17 mouse cellular contexts compared by ENCODE assay signal in genomic region chr14:87865216-87866202, GRCm38 (mm10).
DNase-seq lines count a peak whose midpoint lies in the region; ATAC-seq lines count a peak whose summit lies in the region.
"Had no signal": no experiment of that assay in that cellular context is flagged by ENCODE, and none has a peak within 500 bp of the region (broad histone marks: within the 10 kb centered on the region; RNA-seq: fewer than 3 reads in every experiment).

No protein-coding gene starts in this region.

- no peak overlapping the region for H3K4me3 ChIP-seq in embryonic facial prominence, embryonic 14.5 days (ENCODE audit: low read depth, low read length)
- H3K4me3 ChIP-seq in hindbrain, embryonic 13.5 days: no peak overlapping the region
- no peak overlapping the region for H3K4me3 ChIP-seq in midbrain, embryonic 15.5 days
- H3K4me3 ChIP-seq: heart, embryonic 15.5 days; liver, embryonic 12.5 days had no signal

- H3K9me3 ChIP-seq in embryonic facial prominence, embryonic 14.5 days (ENCODE audit: control insufficient read depth, low read length): no peaks in the 10 kb centered on the region
- H3K9me3 ChIP-seq in hindbrain, embryonic 13.5 days: no peaks in the 10 kb centered on the region
- H3K9me3 ChIP-seq in midbrain, embryonic 15.5 days: no peaks in the 10 kb centered on the region
- H3K9me3 ChIP-seq: heart, embryonic 15.5 days; liver, embryonic 12.5 days had no signal

- H3K9ac ChIP-seq in embryonic facial prominence, embryonic 14.5 days (ENCODE audit: low read depth, low read length): no peak overlapping the region
- H3K9ac ChIP-seq in hindbrain, embryonic 13.5 days: no peak overlapping the region
- H3K9ac ChIP-seq in midbrain, embryonic 15.5 days: no peak overlapping the region
- H3K9ac ChIP-seq: heart, embryonic 15.5 days; liver, embryonic 12.5 days had no signal

- peak; percentile 37 for DNase-seq in heart, adult 11 months
- DNase-seq in heart, adult 9 months (ENCODE audit: low spot score in 2 of 2): no peak
- DNase-seq in embryonic facial prominence, embryonic 14.5 days (ENCODE audit: low spot score): peak; percentile 11
- DNase-seq in right cerebral cortex, postnatal 36 days (ENCODE audit: low spot score in 2 of 2): no peak
- DNase-seq in kidney, adult 18-20 months: no peak
- no peak for DNase-seq in gastrocnemius, postnatal 25 days
- DNase-seq: adrenal gland, postnatal 14 days; B cell, adult 2 months; layer of hippocampus, adult 9-11 months; right cerebral cortex, postnatal 14 days; thymus, adult 18-20 months had no signal

- no peaks in the 10 kb centered on the region for H3K36me3 ChIP-seq in embryonic facial prominence, embryonic 14.5 days (ENCODE audit: control insufficient read depth, insufficient read depth, low read length)
- no peaks in the 10 kb centered on the region for H3K36me3 ChIP-seq in hindbrain, embryonic 13.5 days
- no peaks in the 10 kb centered on the region for H3K36me3 ChIP-seq in midbrain, embryonic 15.5 days (replicated peaks)
- H3K36me3 ChIP-seq: heart, embryonic 15.5 days; liver, embryonic 12.5 days had no signal

- no peak overlapping the region for H3K4me2 ChIP-seq in embryonic facial prominence, embryonic 14.5 days (ENCODE audit: low read depth, low read length)
- peak overlapping the region; percentile 18; the same call in 1 of the 2 replicates for H3K4me2 ChIP-seq in hindbrain, embryonic 13.5 days
- H3K4me2 ChIP-seq in midbrain, embryonic 15.5 days: peak overlapping the region; percentile 31
- H3K4me2 ChIP-seq: heart, embryonic 15.5 days; liver, embryonic 12.5 days had no signal

- H3K27me3 ChIP-seq in embryonic facial prominence, embryonic 14.5 days (replicated peaks; ENCODE audit: control insufficient read depth, insufficient read depth, low read length): no peaks in the 10 kb centered on the region
- no peaks in the 10 kb centered on the region for H3K27me3 ChIP-seq in hindbrain, embryonic 13.5 days
- no peaks in the 10 kb centered on the region for H3K27me3 ChIP-seq in midbrain, embryonic 15.5 days (replicated peaks)
- H3K27me3 ChIP-seq: heart, embryonic 15.5 days; liver, embryonic 12.5 days had no signal

- H3K4me1 ChIP-seq in embryonic facial prominence, embryonic 14.5 days (ENCODE audit: control insufficient read depth, insufficient read depth, low read length): no peaks in the 10 kb centered on the region
- H3K4me1 ChIP-seq in hindbrain, embryonic 13.5 days (replicated peaks): peaks cover 13% of the 10 kb centered on the region
- H3K4me1 ChIP-seq in midbrain, embryonic 15.5 days: peaks cover 8% of the 10 kb centered on the region
- H3K4me1 ChIP-seq: heart, embryonic 15.5 days; liver, embryonic 12.5 days had no signal

- no peak overlapping the region for H3K27ac ChIP-seq in embryonic facial prominence, embryonic 14.5 days (replicated peaks; ENCODE audit: low read depth, low read length)
- H3K27ac ChIP-seq in hindbrain, embryonic 13.5 days: no peak overlapping the region
- H3K27ac ChIP-seq in midbrain, embryonic 15.5 days: no peak overlapping the region
- H3K27ac ChIP-seq: heart, embryonic 15.5 days; kidney, postnatal 0 days; liver, embryonic 12.5 days had no signal

- ATAC-seq in embryonic facial prominence, embryonic 14.5 days (ENCODE audit: low read depth): peak; percentile 63
- ATAC-seq in hindbrain, embryonic 13.5 days (ENCODE audit: low FRiP score): peak; percentile 67
- peak; percentile 73 for ATAC-seq in midbrain, embryonic 15.5 days (replicated peaks)
- ATAC-seq: inflammation-experienced regulatory T-cells, adult 6 months; liver, embryonic 12.5 days had no signal

- 59% methylated on average over 14 of the region's 14 CpGs for WGBS in embryonic facial prominence, embryonic 14.5 days
- 34% methylated on average over 14 of the region's 14 CpGs for WGBS in hindbrain, embryonic 13.5 days
- WGBS in midbrain, embryonic 15.5 days: 21% methylated on average over 14 of the region's 14 CpGs

Comparison
In these comparisons a context has a peak if more than half of its experiments do, and no peak if none do; other contexts are left out.
1. DNase-seq: peak in heart, adult 11 months (single experiment) and embryonic facial prominence, embryonic 14.5 days (single experiment); none in heart, adult 9 months (0 of 2), right cerebral cortex, postnatal 36 days (0 of 2), kidney, adult 18-20 months (single experiment) and gastrocnemius, postnatal 25 days (single experiment).
2. Peak in every context shown above with its lines, with median percentiles within 50 percentile points of each other: ATAC-seq.